Comparison of ENCODE assay signal across 24 mouse cellular contexts in genomic region chr2:38713596-38713995, GRCm38 (mm10). TPM values are rescaled to one million over a fixed set of nuclear protein-coding genes. Genes with fewer than 3 reads are reported as not detected.
"Had no signal": no experiment of that assay in that cellular context is flagged by ENCODE, and none has a peak within 500 bp of the region (broad histone marks: within the 10 kb centered on the region; RNA-seq: fewer than 3 reads in every experiment).

No protein-coding gene starts in this region.

- H3K27ac ChIP-seq: kidney, embryonic 15.5 days; left cerebral cortex, adult 2 months; liver, embryonic 13.5 days; midbrain, embryonic 12.5 days; midbrain, embryonic 15.5 days had no signal

- H3K4me3 ChIP-seq: kidney, embryonic 15.5 days; left cerebral cortex, adult 2 months; liver, embryonic 13.5 days; midbrain, embryonic 12.5 days; midbrain, embryonic 15.5 days had no signal

- DNase-seq: kidney, adult 8-10 months; kidney, postnatal 10 days; kidney, postnatal 36 days; layer of hippocampus, postnatal 36 days; liver, embryonic 13.5 days; lung, adult 2 months; lung, postnatal 14 days; right cerebral cortex, postnatal 14 days; right cerebral cortex, postnatal 4 days; spleen, adult 18-20 months; thymus, postnatal 25 days had no signal

- H3K9me3 ChIP-seq: kidney, embryonic 15.5 days; liver, embryonic 13.5 days; midbrain, embryonic 12.5 days; midbrain, embryonic 15.5 days had no signal

- H3K4me2 ChIP-seq: kidney, embryonic 15.5 days; liver, embryonic 13.5 days; midbrain, embryonic 12.5 days; midbrain, embryonic 15.5 days had no signal

- H3K36me3 ChIP-seq: kidney, embryonic 15.5 days; liver, embryonic 13.5 days; midbrain, embryonic 12.5 days; midbrain, embryonic 15.5 days had no signal

- H3K9ac ChIP-seq: kidney, embryonic 15.5 days; liver, embryonic 13.5 days; midbrain, embryonic 12.5 days; midbrain, embryonic 15.5 days had no signal

- ATAC-seq: intestine, postnatal 0 days; midbrain, embryonic 15.5 days had no signal

RNA-seq across cellular contexts. Expression of gene Nr5a1, which starts 0.7 kb away (rescaled TPM):
- total RNA-seq: layer of hippocampus, postnatal 10 days; layer of hippocampus, postnatal 36 days; left cerebral cortex, postnatal 10 days; liver, adult 2 months; megakaryocyte progenitor cell, adult 5-6 weeks; megakaryocyte-erythroid progenitor cell, adult 5-6 weeks; monocyte, adult 5-6 weeks had no signal
- polyA plus RNA-seq: limb, embryonic 11.5 days; liver, adult 2 months; liver, embryonic 13.5 days; neural tube, embryonic 14.5 days had no signal
